Mouse (Mus musculus): ENCODE measurements around the gene Snx18.

DNA sequence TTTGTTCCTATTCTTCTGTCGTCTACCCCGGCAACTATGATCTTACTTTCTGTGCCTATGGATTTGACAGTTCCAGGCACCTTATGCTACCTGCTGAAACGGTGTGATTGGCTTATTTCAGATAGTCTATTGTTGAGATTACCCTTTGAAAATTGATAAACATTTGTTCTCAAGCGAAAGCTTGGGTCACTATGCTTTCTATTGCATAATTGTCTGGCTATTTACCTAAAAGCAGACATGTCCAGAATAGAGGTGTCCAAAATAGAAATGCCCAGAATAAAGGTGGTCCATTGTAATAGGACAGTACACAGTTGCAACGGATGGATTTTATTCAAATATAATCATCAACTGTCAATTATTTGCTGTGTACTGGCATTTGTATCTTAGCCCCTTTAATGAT, 36.9 kb downstream of the Snx18 start:
- TF ChIP-seq CTCF (conservative IDR thresholded peaks at IDR 0.05 in 1 of 2, IDR thresholded peaks at IDR 0.05 in 1 of 2; ENCODE audit: low read depth in 2 of 2, low read length in 2 of 2), result no peak
- TF ChIP-seq ELF1 (IDR thresholded peaks at IDR 0.05; ENCODE audit: low read depth, low read length), result no peak
- no peak for TF ChIP-seq NRF1 (IDR thresholded peaks at IDR 0.05; ENCODE audit: low read depth, low read length)
- TF ChIP-seq UBTF (IDR thresholded peaks at IDR 0.05; ENCODE audit: low read depth, low read length), result no peak
- no peak for TF ChIP-seq MYC (IDR thresholded peaks at IDR 0.05; ENCODE audit: low read depth, low read length)
- TF ChIP-seq IRF4 (IDR thresholded peaks at IDR 0.05; ENCODE audit: low read depth, low read length), result no peak
- TF ChIP-seq POLR2AphosphoS2 (IDR thresholded peaks at IDR 0.05; ENCODE audit: low read depth, low read length), result no peak

Measured in CH12.LX (cell line).